Mouse (Mus musculus) MEL (cell line): ENCODE measurements at regions not wholly inside any gene's neighbourhood (a gene's known extent, or its start where the extent isn't known, plus 50 kb on each side); places are given as distances from the start of the nearest gene placed in this dataset.

ENCODE experiments used
- DNase-seq: peaks from one replicate; pipeline ENCODE4 v3.0.0; 2011; ENCODE audit warnings: low read depth, low spot score
- H3K27ac ChIP-seq: 2 replicates; pipeline ENCODE4 v1.5.1; 2012; ENCODE audit warnings: low read depth, mild to moderate bottlenecking, control low read depth, low read length, moderate library complexity; ENCODE audit not compliant: control insufficient read depth
- H3K27me3 ChIP-seq, 2 experiments: fragments of 150-350 bp in 1 of 2; sonication (generic) in 1 of 2; 2 replicates each; pipeline ENCODE4 v1.6.1; 2012; ENCODE audit warnings: low read length in 2 of 2, mild to moderate bottlenecking in 2 of 2, improper control_type of control experiment in 1 of 2, moderate library complexity in 1 of 2; ENCODE audit not compliant: insufficient read depth in 2 of 2, control insufficient read depth in 1 of 2
- H3K36me3 ChIP-seq, 2 experiments: 2 replicates each; pipeline ENCODE4 v1.6.1; 2012 to 2014; ENCODE audit warnings: low read length in 2 of 2, improper control_type of control experiment in 1 of 2, inconsistent platforms in 1 of 2, mild to moderate bottlenecking in 1 of 2; ENCODE audit not compliant: insufficient read depth in 2 of 2, control insufficient read depth in 1 of 2
- H3K4me1 ChIP-seq, 2 experiments: fragments of 150-350 bp in 1 of 2; sonication (generic) in 1 of 2; 2 replicates each; pipeline ENCODE4 v1.6.1; 2012; ENCODE audit warnings: low read length in 2 of 2, improper control_type of control experiment in 1 of 2, mild to moderate bottlenecking in 1 of 2; ENCODE audit not compliant: insufficient read depth in 2 of 2, control insufficient read depth in 1 of 2
- H3K4me3 ChIP-seq, 2 experiments: fragments of 150-350 bp in 1 of 2; sonication (generic) in 1 of 2; 2 replicates each; pipeline ENCODE4 v1.5.1; 2012; ENCODE audit warnings: low read depth in 2 of 2, low read length in 2 of 2, mild to moderate bottlenecking in 2 of 2, moderate library complexity in 2 of 2, control low read depth in 1 of 2, improper control_type of control experiment in 1 of 2; ENCODE audit not compliant: control insufficient read depth in 1 of 2, insufficient read depth in 1 of 2
- H3K79me2 ChIP-seq: 2 replicates; pipeline ENCODE4 v1.6.1; 2012; ENCODE audit warnings: mild to moderate bottlenecking, low read length, moderate library complexity; ENCODE audit not compliant: control insufficient read depth, poor library complexity, insufficient read depth
- H3K9ac ChIP-seq: 2 replicates; pipeline ENCODE4 v1.6.1; 2012; ENCODE audit warnings: low read depth, mild to moderate bottlenecking, control low read depth, low read length, moderate library complexity; ENCODE audit not compliant: control insufficient read depth, poor library complexity, severe bottlenecking
- H3K9me3 ChIP-seq: fragments of 150-350 bp; sonication (generic); replicated peaks from 2 replicates; pipeline ENCODE4 v1.6.1; 2012; ENCODE audit warnings: mild to moderate bottlenecking, low read length, improper control_type of control experiment, moderate library complexity; ENCODE audit not compliant: insufficient read depth
- CHD2 ChIP-seq: IDR thresholded peaks from 2 replicates; pipeline ENCODE4 v1.6.1; 2011; ENCODE audit warnings: low read length, improper control_type of control experiment
- CTCF ChIP-seq, 3 experiments: IDR thresholded peaks in 2 of 3; conservative IDR thresholded peaks in 1 of 3; 2 replicates each; pipeline ENCODE4 v1.5.1; 2011 to 2012; ENCODE audit warnings: low read length in 3 of 3, low read depth in 2 of 3, mild to moderate bottlenecking in 2 of 3, improper control_type of control experiment in 1 of 3, inconsistent platforms in 1 of 3, mixed read lengths in 1 of 3, moderate library complexity in 1 of 3; ENCODE audit not compliant: control insufficient read depth in 1 of 3, insufficient read depth in 1 of 3, poor library complexity in 1 of 3, severe bottlenecking in 1 of 3
- E2F4 ChIP-seq: IDR thresholded peaks from 2 replicates; pipeline ENCODE4 v1.6.1; 2011; ENCODE audit warnings: low read depth, low read length, improper control_type of control experiment, borderline replicate concordance
- ETS1 ChIP-seq: IDR thresholded peaks from 2 replicates; pipeline ENCODE4 v1.6.1; 2012; ENCODE audit warnings: low read depth, mild to moderate bottlenecking, inconsistent platforms, low read length, improper control_type of control experiment, moderate library complexity
- GABPA ChIP-seq: IDR thresholded peaks from 2 replicates; pipeline ENCODE4 v1.6.1; 2012; ENCODE audit warnings: low read depth, mild to moderate bottlenecking, inconsistent platforms, low read length, improper control_type of control experiment, moderate library complexity
- GATA1 ChIP-seq: IDR thresholded peaks from 2 replicates; pipeline ENCODE4 v1.6.1; 2011; ENCODE audit warnings: low read depth, low read length, improper control_type of control experiment
- KAT2A ChIP-seq: conservative IDR thresholded peaks from 2 replicates; pipeline ENCODE4 v1.6.1; 2012; ENCODE audit warnings: low read depth, low read length, improper control_type of control experiment, inconsistent platforms
- MXI1 ChIP-seq: IDR thresholded peaks from 2 replicates; pipeline ENCODE4 v1.6.1; 2011; ENCODE audit warnings: mild to moderate bottlenecking, low read depth, low read length, improper control_type of control experiment
- MYB ChIP-seq: IDR thresholded peaks from 2 replicates; pipeline ENCODE4 v1.6.1; 2011; ENCODE audit warnings: mild to moderate bottlenecking, low read depth, low read length, improper control_type of control experiment
- NELFE ChIP-seq: IDR thresholded peaks from 2 replicates; pipeline ENCODE4 v1.6.1; 2011; ENCODE audit warnings: low read depth, low read length, improper control_type of control experiment
- NRF1 ChIP-seq: IDR thresholded peaks from 2 replicates; pipeline ENCODE4 v1.6.1; 2014; ENCODE audit warnings: low read depth, mild to moderate bottlenecking, inconsistent platforms, low read length, improper control_type of control experiment, moderate library complexity; ENCODE audit not compliant: poor library complexity, insufficient read depth, severe bottlenecking
- POLR2AphosphoS2 ChIP-seq: IDR thresholded peaks from 2 replicates; pipeline ENCODE4 v1.6.1; 2011; ENCODE audit warnings: low read length, improper control_type of control experiment
- POLR2AphosphoS5 ChIP-seq: IDR thresholded peaks from 2 replicates; pipeline ENCODE4 v1.6.1; 2012; ENCODE audit warnings: low read depth, borderline replicate concordance, mild to moderate bottlenecking, inconsistent platforms, low read length, moderate library complexity, mixed read lengths
- SIN3A ChIP-seq: IDR thresholded peaks from 2 replicates; pipeline ENCODE4 v1.6.1; 2012; ENCODE audit warnings: low read length, improper control_type of control experiment, inconsistent platforms
- TCF12 ChIP-seq: IDR thresholded peaks from 2 replicates; pipeline ENCODE4 v1.6.1; 2014; ENCODE audit warnings: low read depth, mild to moderate bottlenecking, inconsistent platforms, low read length, improper control_type of control experiment, moderate library complexity
- USF2 ChIP-seq, 2 experiments: IDR thresholded peaks; 2 replicates each; pipeline ENCODE4 v1.6.1; 2011 to 2012; ENCODE audit warnings: improper control_type of control experiment in 2 of 2, low read length in 2 of 2, borderline replicate concordance in 1 of 2, inconsistent platforms in 1 of 2, low read depth in 1 of 2, mild to moderate bottlenecking in 1 of 2; ENCODE audit not compliant: insufficient read depth in 1 of 2
- ZNF384 ChIP-seq: IDR thresholded peaks from 2 replicates; pipeline ENCODE4 v1.6.1; 2012; ENCODE audit warnings: low read depth, mild to moderate bottlenecking, inconsistent platforms, low read length, improper control_type of control experiment

DNA sequence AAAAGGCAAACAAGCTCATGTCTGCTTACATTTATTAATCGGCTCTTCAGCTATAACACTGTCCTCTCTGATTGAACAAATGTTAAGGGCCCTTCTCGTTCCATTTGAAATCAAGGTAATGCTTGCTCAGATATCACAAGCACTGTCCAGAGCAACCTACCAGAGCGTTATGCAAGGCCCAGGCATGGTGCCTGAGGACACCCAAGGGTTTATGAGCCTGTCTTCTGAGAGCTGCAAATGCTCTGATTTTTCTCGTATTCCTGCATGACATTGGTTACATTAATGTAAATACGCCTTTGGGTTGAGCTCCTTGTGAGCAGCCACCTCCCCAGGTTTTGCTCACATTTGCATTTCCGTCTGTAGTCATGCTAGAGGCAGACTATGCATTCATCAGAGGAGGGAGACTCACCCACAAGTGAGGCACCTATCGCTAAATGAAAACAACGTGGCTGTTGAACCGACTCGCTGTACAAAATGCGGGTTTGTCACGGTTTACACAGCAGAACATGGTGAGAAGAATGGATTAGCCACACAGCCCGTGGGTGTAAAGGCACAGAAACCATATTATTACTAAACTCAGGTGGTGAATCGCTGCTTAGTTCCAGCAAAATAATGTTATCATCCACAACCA, 152.7 kb upstream of the Ipo5 start:
- DNase-seq, result no peak
- no peaks in the 10 kb centered on the region for H3K27me3 ChIP-seq
- no peak for TF ChIP-seq NELFE
- no peak for TF ChIP-seq POLR2AphosphoS2
- TF ChIP-seq NRF1, result no peak
- TF ChIP-seq TCF12, result no peak
- no peak for TF ChIP-seq GATA1
- TF ChIP-seq E2F4, result no peak
- no peak for TF ChIP-seq KAT2A
- TF ChIP-seq CHD2, result no peak
- no peak for TF ChIP-seq MXI1
- TF ChIP-seq USF2 (IDR thresholded peaks at IDR 0.05; ENCODE audit: borderline replicate concordance in 1 of 2, insufficient read depth in 1 of 2, low read depth in 1 of 2, low read length in 2 of 2), result no peak
- TF ChIP-seq ZNF384, result no peak
- no peak for TF ChIP-seq MYB
- no peak for TF ChIP-seq ETS1
- no peak for TF ChIP-seq GABPA
- no peak for TF ChIP-seq CTCF (IDR thresholded peaks at IDR 0.05 in 2 of 3, conservative IDR thresholded peaks at IDR 0.05 in 1 of 3; ENCODE audit: control insufficient read depth in 1 of 3, insufficient read depth in 1 of 3, low read depth in 2 of 3, low read length in 3 of 3, poor library complexity in 1 of 3, severe bottlenecking in 1 of 3)
- TF ChIP-seq POLR2AphosphoS5, result no peak
- TF ChIP-seq, all 39 proteins: peak for 0
- H3K4me3 ChIP-seq, result no peak overlapping the region
- H3K4me1 ChIP-seq, result no peaks in the 10 kb centered on the region
- no peak overlapping the region for H3K9ac ChIP-seq
- H3K9me3 ChIP-seq, result no peaks in the 10 kb centered on the region
- no peaks in the 10 kb centered on the region for H3K36me3 ChIP-seq
- no peak overlapping the region for H3K27ac ChIP-seq
- H3K79me2 ChIP-seq, result no peaks in the 10 kb centered on the region

- no peak for TF ChIP-seq SIN3A
- H3K36me3 ChIP-seq, result no peaks in the 10 kb centered on the region
- no peaks in the 10 kb centered on the region for H3K79me2 ChIP-seq
- no peaks in the 10 kb centered on the region for H3K27me3 ChIP-seq
- no peak for DNase-seq
- H3K4me3 ChIP-seq, result no peak overlapping the region
- H3K9me3 ChIP-seq, result no peaks in the 10 kb centered on the region
- no peaks in the 10 kb centered on the region for H3K4me1 ChIP-seq
- H3K27ac ChIP-seq, result no peak overlapping the region
- no peak overlapping the region for H3K9ac ChIP-seq
Observed at GRCm38 (mm10) chr14:120762168-120762567, 148.9 kb upstream of the Ipo5 start.
